Mouse (Mus musculus) spleen, adult 12 weeks (tissue): ENCODE data around the gene Pxt1.
A peak's percentile ranks its signal among the peaks of the same experiment; 100 is the strongest.

Experiments used
- DNase-seq: peaks from one replicate; pipeline ENCODE4 v3.0.0; 2022; ENCODE audit warnings: low spot score

Gene Pxt1

DNA sequence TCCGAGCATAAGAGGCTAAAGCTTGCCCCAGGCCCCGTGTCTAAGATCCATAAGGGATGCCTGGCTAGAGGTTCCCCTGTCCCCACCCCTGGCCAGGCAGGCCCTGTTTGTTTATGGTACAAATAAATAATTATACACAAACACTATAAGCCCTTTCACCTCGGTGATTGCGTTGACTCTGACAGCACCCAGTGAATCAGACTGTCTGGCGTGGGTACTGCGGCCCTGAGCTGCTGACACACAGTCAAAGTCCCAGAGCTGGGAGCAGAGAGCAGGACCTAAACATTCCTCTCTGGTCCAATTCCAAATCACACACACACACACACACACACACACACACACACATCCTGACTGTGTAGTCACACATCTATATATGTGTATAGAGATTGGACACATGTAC is 29.7 kb downstream of the Pxt1 start:
- DNase-seq: no peak

DNA sequence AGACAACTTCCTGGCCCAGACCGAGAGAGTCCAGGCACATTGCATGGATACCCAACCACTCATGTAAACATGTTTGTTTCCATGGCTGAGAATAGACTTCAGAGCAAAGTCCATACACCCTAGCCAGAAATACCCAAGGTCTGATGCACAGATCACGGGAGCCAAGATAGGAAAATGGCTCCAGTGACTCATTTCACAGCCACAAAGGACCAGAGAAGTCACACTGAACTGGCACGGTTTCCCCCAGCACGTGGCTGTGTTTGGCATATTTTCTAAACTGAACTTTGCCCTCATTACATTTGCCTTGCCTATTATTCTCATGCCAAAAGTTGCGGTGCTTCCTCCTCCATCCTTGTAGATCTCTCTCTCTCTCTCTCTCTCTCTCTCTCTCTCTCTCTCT is 30.4 kb downstream of the Pxt1 start:
- DNase-seq: no peak

DNA sequence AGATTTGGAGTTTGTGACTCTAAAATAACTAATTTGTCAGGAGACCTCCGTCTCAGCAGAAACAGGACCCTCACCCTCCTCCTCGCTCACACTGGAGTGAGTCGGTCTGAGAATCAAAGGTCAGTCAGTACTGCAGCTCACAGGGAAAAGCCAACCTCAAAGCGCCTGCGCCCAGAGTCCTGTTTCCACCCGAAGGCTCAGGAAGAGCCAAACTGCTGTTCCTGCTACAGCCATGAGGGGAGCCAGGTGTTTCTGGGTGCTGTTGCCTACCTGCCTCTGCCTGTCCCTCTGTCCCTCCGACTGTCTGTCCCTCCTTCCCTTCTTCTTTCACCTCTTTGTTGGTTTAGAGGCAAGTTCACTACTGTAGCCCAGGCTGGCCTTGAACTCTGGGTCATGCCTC is 33.5 kb downstream of the Pxt1 start:
- no peak for DNase-seq

DNA sequence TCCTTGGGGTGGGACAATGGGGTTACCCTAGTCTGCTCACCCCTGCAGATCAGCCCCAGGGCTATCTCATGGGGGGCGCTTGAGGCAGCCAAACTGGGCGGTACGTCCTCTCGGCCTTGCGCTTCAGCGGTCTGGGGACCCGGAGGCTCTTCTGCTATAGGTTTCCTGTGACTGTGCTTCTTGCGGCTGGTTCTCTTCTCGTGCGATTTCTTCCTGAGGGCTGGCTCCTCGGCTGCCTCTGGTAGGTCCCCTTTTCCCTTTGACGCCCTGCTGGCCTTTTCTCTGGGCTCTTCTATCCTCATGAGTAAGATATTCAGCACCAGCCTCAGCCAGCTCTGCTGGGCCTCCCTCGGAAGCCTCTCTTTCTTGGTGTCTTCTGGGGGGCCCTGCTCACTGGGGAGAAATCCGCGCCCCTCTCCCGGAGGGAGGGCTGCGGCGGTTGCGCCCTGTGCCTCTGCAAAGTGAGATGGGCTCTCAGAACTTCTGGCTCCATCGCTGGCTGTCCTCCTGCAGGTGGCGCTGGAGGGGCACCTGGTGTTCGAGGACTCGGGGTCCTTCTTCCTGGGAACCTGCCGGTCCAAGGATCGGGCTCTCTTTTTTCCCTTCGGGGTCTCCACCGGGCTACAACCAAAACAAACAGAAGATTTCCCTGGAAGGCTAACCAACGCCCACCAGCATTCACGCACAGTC is 34.2 kb downstream of the Pxt1 start:
- no peak for DNase-seq

DNA sequence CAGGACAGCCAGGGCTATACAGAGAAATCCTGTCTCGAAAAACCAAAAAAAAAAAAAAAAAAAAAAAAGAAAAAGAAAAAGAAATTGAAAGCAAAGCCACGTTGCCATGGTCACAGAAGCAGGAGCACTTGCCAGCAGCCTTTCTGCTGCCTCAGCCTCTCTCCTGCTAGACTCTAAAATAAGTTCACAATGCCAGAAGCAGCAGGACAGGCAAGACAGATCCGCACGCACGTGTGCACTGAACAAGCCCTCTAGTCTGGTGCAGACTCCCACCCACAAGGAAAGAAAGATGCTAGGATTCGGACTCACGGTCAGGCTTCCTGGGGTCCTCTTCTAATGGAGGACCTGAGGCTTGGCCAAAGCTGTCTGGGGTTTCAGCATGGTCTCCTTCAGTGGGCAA is 35.7 kb downstream of the Pxt1 start:
- no peak for DNase-seq

DNA sequence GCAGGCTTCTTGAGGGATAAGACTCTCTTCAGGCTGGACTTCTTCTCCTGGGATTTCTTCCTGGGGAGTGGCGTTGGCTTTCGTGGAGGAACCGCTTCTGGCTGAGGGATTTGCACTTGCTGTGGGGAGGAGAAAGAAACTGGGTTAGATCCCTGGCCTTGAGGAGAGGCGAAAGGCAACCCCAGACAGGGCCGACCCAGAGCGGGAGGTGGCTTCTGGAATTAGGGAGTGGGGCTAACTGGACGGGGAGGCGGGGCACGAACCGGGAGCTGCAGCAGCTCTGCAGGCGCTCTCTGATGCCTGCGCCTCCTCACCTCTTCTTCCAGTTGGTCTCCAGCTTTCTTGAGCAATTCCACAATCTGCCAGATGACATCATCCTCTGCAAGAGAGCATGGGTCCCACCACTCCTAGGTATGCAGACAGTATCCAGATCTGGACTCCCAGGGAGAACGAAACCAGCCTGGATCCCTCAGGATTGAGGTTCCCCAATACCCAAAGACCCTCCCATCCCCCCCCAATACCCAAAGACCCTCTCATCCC is 38.2 kb downstream of the Pxt1 start:
- no peak for DNase-seq

DNA sequence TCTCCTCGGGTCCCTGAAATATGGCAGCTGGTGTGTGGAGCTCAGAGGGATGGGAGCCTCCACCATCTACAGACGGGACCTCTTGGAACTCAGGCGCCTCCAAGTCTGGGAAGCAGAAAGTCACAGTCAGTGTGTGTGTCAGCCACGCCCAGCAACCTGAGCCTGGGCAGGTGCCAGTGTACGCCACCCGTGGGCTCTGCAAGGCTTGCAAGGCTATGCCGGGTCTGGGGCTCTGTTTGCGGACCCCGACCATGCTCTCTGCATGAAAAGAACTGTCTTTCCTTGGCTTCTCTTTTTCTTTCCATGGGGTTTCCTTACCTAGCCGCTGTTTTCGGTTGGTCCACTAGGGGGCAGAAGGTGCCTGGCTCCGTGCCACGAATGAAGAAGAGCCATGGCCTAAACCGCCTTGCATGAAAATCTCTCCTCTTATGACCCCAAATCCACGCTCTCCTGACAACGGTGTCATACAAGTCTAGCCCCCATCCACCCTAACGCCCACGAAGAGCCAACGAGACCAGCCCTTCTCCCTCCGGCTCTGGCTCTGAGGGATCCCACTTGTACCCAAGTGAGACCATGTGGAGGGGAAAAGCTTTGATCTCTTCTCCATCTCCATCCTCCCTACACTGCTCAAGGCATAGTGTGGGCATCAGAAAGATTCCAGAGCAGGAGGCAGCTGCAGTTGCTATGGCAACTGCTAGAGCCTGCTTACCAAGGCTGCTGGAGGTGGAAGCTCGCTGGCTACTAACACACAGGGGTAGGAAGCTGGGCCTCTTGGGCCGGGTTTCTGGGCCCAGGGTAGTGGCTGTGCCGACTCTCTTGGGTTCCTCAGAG is 38.9 kb downstream of the Pxt1 start:
- peak; percentile 60 for DNase-seq

DNA sequence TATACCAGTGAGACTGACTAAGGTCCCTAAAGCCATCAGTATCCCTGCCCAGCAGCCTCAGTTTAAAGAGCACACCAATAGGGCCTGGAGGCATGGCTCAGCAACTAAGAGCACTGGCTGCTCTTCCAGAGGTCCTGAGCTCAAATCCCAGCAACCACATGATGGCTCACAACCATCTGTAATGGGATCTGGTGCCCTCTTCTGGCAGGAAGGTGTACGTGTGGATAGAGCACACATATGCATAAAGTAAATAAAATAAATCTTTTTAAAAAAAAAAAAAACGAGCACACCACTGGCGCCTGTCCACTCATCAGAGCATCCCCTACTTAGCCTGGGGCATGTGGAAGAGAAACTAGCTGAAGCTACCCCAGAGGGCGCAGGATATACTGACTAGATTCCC is 42.1 kb downstream of the Pxt1 start:
- no peak for DNase-seq

DNA sequence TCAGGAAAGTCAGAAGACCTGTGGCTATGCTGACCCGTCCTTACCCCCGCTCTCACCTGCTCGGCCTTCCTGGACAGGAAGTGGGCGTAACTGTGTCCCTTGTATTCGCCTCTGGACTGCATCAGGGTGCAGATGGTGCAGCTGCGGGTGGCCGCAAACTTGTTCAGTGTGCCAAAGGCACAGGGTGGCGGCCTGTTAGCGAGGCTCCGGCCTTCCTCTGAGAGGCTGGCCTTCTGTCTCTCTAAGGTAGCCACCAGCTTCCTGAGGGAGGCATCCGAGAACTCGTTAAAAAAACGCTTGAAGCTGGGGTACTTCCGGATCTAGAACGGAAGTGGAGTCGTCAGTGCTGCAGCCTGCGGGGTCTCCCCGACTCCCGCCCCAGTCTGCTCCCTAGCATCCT is 44.2 kb downstream of the Pxt1 start:
- DNase-seq: no peak

DNA sequence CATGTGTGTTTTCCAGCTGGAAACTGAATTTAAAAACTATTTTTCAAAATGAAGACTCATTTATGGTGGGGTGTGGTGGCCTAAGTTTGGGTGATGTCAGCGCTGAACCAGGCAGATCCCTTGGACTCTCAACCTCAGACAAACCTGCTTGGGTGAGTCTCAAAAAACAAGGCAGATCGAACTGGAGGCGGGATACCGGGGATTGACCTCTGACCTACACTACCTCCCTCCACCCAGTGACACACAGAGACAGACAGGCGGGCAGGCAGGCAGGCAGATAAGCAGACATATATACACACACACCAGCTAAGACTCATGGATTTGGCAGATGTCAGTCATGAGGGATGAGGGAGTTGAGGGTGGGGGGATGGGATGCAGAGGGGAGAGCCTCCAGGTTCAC is 45.4 kb downstream of the Pxt1 start:
- DNase-seq: no peak

DNA sequence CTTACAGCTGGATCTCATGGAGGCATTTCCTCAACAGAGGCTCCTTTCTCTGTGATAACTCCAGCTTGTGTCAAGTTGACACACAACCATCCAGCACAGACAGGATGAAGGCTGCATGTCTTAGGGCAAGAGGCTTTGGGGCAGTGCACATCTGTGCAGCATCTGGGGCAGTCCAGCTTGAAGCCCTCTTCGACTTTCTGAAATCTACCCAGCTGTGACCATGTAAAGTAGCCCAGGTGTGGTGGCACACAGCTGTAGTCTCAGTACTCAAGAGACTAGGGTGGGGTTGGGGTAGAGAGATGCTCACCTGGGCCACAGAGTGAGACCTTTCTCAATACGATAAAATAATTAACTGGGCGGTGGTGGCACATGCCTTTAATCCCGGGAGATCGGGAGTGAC is 45.8 kb downstream of the Pxt1 start:
- DNase-seq: no peak

DNA sequence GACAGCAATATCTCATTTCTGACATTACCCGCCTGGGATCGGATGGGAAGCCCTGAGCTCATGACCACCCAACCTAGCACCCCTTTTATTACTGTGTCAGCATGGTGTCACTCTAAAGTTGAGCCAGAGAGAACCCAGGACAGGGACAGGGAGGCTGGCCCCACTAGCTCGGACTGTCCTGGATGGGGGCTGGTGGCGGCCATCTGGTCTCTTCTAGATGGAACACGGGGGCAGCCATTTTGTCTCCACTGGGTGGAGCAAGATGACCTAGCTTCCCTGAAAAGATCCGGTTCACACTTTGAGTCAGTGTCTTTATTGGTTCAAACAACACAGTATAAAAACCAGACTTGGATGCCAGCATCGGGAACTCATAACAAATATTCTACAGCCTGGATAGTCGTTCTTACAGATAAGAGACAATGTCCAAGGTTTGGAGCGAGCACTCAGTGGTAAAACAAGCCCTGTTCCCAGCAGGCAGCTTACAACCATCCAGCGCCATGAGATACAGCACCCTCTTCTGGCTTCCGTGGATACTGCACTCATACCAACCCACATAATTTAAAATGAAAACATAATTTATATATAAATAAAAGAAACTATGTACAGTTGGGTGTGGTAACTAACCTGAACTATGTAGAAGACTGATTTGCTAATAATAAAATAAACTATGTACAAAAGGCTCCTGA is 47.4 kb downstream of the Pxt1 start:
- DNase-seq: no peak

DNA sequence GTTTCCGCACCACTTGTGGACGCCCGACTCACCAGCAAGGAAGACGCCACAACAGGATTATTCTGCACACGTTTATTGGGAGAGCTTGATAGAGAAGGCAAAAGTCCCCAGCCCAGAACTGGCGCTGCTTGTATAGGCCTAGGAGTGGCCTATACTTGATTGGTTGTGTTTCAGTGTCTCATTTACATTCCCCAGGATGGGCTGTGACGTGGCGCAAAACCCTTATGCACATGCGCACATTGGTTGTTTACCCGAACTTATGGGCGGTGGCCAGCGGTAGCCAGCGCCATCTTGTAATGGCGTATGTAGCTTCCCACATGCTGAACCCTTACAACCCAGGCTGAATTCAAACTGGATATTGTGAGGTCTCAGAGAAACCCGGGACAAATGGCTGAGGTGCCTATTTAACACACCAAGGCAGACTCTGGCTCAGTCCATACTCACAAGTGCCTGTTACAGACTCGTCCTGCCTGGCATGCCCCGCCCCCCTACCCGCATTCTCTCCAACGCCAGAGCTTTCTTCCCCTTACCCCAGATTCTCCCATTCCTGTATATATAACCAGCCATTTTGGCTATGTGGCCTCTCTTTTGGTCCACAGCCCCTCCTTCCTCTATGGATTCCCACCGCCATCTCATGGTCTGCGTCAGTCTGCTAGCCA is 48.3 kb downstream of the Pxt1 start:
- DNase-seq: no peak

DNA sequence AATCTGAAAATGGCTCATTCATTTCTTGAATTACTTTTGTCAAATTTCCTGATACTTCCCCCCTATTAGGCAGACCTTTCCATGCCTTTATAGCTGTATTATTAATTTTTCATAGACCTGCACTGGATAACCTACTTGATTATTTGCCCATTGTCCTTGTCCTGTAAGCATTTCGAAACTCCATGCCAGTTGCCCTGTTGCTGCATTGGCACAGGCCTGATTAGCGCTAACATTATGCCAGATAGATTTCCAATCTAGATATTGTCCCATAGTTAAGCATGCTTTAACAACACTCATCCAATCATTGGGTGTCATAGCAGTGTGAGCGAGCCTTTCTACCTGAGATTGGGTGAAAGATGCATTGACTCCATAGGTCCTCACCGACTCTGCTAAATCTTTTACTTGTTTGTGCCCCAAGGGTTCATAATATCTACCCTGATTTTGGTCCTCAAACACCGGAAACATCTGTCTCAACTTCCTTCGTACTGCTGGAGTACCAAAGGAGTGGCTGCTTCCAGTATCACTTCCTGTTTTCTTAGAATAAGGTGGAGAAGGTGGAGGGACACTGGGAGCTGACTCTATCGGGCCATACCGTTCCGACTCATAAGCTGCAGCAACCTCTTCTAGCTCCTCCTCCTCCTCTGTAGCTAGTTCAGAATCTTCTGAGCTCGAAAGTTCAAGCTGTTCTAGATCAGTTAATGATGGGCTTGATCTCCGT is 49.4 kb downstream of the Pxt1 start:
- no peak for DNase-seq

DNA sequence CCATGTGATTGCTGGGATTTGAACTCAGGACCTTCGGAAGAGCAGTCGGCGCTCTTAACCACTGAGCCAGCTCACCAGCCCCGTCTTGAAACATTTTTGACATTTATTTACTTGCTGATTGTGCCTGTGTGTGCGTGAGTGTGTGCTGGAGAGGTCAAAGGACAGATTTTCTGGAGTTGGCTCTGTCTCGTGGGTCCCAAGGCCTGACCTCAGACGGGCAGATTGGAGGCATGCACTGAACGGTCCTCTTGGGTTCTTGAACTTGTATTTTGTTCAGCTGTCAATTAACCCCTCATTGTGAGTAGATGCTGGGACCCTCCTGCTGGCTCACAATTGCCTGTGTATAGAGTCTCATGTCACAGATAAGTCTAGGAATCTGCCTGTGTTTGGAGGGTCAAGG is 57.4 kb downstream of the Pxt1 start:
- no peak for DNase-seq

DNA sequence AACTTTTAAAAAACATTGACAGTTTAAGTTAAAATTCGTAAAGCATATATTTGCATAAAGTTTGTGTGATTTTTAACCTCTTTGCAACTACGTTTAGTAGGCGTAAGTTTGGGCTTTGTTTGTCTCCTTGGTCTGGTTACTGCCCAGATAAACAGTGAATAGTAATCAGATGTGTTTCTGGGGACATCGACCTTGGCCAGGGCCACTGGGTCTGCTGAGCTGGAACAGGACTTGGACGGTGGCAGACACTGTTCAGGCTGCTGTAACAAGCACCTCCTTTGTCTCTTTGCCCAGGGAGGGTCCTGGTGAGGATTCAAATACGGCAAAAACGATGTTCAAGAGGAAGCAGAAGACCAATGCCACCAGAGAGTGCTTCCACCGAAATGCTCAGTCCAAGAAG is 58.4 kb downstream of the Pxt1 start:
- no peak for DNase-seq
